Mouse (Mus musculus) yolk sac, embryonic 10.5 days (tissue): Measurements from ENCODE around the gene Nf1.
"Not testable (repeated sequence)": the region's sequence is repeated elsewhere in the genome, so short reads cannot be mapped to it uniquely, and the experiment has no call there.

Experiments
- DNase-seq: peaks from one replicate; pipeline ENCODE4 v3.0.0-alpha.2; 2017; ENCODE audit warnings: low spot score

The Nf1 gene

DNA sequence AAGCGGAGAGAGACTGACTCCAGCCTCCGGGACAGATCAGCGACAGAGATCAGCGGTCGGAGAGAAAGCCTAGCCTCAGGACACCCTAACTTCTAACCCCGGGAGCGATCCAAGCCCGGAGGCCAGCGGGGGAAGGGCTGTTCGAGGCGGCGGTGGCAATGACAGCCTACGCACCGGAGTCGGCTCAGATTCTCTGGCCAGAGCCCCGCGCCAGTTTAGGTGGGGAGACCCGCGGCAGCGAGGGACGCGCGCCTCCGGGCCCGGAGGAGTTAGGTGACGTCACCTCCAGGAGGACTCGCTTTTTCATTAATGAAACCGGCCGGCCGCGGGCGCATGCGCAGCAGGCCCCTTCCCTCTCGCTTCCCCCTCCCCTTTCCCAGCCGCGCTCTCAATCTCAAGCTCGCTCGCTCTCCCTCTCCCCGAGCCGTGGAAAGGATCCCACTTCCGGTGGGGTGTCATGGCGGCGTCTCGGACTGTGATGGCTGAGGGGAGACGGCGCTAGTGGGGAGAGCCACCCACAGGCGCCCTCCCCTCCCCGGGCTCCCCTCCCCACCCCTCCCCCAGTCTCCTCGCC lies at the start of gene Nf1:
Gene Nf1 (plus strand): TSS at position 460 of the 574 bp plus-strand sequence.
- peak; percentile 97 for DNase-seq

DNA sequence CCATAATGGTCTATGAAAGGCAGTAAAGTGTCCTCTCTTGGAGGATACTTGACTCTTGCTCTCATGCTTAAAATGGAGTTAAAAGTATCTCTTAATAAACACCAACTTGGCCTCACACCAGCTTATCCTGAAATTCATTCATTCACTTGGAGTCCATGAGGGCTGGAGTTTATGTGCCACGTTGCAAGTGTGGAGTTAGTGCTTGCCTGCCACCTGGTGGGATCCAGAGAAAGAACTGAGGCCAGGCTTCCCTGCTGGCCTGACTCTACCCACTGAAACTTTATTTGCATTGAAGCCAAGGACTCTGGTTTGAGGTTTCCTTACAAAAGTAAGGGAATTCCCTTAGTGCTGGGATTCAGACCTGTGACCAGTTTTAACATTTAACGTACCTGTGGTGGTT lies 49.0 kb upstream of the Nf1 start:
- no peak for DNase-seq

DNA sequence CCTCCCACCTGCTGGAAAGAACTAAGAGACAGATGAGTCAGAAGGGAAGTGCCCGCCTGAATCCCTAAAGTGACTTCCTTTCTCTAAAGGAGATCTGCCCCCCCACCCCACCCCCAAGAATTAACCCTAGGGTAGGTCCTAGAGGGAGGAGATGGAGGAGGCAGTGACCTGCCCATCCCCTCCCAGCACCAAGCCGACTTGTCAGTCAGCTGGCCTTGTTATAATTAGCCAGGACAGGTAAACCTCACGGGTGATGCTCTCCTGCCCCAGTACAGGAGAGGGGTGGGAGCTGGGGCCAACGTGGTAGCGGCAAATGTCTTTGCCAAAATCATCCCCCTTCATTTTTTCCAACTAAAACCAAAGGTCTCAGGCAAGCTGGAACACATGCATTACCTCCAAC lies 47.8 kb upstream of the Nf1 start:
- no peak for DNase-seq

DNA sequence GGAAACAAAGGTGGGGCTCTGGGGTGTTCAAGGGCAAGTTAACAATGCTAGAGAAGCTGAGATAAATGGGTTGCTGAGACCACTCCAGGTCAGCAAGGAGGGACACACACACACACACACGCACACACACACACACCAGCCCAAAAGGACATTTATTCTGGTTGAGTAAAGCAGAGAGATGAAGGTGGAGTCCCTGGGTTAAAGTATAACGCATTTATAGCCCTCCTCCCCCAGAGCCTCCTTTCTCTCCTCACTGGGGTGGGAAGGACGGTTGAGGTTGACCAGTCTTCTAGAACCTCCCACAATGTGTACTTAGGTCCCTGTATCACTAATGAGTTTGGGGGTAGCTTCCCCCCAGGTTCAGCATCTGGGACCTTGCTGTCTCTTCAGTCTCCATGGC lies 47.4 kb upstream of the Nf1 start:
- no peak for DNase-seq

DNA sequence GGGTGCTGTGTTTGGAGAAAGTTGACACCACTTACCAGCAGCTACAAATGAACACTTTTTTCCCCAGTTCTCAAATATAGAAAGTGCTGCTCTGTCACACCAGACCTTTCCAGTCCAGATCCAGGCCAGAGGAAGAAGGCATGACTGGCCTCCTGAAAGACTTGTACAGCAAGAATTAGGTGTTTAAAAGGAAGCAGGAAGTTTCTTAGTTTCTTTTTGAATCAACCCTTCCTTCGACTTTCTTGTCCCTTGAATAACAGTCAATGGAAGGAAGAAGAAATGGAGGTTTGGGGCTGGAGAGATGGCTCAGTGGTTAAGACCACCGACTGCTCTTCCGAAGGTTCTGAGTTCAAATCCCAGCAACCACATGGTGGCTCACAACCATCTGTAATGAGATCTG lies 46.5 kb upstream of the Nf1 start:
- no peak for DNase-seq

DNA sequence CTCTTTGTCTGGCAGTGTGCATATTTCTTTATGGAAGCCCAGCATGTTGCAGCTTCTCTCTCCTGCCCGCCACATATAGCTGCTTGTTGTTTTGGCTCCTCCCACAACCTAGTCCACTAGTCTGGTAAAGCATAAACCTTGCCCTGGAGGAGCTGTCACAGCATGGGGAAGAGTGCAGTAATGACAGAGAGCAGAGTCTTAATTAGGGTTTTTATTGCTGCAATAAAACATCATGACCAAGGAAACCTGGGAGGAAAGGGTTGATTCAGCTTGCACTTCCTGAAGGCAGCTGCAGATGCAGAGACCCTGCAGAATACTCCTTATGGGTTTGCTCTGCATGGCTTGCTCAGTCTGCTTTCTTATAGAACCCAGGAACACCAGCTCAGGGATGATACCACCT lies 45.5 kb upstream of the Nf1 start:
- no peak for DNase-seq

DNA sequence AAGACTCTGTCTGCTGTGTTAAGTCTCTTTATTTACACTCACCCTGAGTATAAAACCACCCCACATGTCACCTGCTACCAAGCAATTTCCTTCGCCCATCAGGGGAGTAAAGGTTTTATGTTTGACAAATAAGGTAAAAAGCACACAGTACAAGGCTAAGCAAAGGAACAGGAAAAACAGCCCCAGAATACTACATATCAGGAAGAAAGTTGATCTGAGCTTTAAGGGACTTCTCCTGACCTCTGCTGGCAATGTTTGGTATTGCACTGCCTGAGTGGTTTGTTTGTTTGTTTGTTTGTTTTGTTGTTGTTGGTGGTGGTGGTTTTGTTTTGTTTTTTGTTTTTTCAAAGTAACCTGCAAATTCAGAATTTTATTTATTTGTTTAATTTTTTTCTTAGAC lies 43.3 kb upstream of the Nf1 start:
- no peak for DNase-seq

DNA sequence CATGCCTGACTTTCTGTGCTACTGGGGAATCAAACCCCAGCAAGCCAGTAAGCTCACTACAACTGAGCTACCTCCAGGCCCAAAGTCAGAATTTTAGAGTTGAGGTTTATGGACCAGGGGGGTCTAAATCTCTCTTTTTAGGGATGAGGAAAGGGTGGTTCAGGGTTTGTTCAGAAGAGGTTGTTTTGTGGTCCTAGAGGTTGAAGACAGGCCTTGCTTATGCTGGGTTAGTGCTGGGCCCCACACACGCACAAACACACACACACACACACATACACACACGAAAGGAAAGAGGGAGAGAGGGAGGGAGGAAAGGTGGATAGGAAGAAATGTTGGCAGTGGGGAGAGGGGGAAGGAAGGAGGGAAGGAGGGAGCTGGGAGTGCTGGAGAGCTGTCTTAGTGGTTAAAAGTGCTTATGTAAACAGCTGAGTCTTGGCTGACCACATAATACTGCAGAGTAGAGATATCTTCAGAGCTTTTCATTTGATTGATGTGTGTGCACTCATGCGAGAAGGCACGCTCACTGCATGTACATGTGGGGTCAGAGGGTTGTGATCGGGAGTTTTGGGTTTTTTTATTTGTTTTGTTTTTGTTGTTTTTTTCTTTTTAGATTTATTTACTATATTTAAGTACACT lies 42.5 kb upstream of the Nf1 start, which contains the start of gene Gm9964:
Gene Gm9964 (minus strand): TSS at position 51 of the 636 bp plus-strand sequence.
- no peak for DNase-seq

DNA sequence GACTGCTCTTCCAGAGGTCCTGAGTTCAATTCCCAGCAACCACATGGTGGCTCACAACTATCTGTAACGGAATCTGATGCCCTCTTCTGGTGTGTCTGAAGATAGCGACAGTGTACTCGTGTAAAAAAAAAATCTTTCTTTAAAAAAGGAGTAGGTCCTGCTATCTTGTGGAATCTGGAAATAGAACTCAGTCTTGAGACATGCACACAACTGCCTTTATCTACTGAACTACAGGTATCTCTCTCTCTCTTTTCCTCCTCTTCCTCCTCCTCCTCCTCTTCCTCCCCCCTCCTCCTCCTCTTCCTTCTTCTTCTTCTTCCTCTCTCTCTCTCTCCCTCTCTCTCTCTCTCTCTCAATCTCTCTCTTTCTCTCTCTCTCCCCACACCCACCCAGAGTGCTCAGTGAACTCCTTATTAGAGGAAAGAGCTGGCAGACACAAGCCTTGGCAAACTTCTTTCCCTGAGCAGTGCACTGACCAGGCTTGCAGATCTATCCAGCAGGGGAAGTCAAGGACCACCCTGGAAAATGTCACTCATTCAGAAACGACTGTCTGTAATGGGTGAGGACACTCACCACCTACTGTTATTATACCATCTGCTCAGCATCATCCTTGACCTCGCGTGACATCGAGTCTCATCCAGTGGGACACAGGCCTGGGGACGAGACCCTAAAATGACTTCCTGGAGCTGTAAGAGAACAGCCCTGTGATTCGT lies 39.6 kb upstream of the Nf1 start:
- DNase-seq = no peak

DNA sequence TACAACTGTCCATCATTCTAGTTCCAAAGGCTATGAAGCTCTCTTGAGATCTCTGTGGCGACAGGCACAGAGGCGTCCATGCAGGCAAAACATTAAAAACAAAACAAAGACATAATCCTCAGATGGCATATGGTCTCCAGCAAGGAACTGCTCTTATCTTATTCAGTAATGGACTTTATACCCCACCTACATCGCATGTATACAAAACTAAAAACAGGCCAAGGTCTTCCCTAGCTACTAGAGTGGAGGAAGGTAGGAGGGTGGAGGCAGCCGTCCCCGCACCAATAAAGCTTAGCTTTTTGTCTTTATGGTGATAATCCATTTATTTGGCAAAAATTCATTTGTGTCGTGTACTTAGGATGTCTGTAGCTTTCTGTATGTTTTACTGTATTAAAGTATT lies 36.4 kb upstream of the Nf1 start:
- no peak for DNase-seq

DNA sequence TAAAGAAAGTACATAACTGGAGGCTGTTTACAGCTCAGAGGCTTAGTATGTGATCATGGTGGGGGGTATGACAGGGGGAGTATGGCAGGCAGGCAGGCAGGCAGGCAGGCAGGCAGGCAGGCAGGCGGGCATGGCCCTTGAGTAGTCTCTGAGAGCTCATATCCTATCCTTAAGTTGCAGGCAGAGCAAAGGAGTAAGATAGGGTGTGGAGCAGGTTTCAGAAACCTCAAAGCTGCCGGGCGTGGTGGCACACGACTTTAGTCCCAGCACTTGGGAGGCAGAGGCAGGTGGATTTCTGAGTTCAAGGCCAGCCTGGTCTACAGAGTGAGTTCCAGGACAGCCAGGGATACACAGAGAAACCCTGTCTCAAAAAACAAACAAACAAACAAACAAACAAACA lies 35.2 kb upstream of the Nf1 start:
- not testable (repeated sequence) for DNase-seq

DNA sequence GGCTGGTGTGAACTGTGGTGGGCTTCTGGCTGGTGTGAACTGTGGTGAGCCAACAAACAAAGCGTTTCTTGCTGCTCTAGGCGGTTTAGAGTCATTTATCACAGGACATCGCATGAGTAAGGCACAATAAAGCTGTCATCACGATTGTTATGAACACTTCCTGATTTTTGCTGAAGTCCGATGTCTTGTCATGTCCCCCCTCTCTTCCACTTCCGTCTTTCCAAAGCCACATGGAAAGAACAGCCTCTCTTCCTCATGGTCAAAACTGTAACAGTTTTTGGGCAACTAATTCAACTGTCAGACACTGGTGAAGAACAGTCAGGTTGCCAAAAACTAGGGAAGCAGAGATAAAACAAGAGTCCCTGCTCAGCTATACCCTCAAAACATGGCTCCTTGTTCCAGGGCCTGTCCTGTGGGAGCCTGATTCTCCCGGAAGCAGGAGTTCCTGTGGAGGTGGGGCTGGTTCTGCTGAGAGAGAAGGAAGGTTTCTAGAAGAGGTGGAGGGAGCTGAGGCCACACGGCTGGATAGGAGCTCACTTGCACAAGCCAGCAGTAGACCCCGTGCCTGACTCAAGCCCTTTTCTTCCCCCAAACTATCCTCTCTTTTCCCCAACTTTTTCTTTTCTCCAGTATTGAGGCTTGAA lies 33.7 kb upstream of the Nf1 start:
- no peak for DNase-seq

DNA sequence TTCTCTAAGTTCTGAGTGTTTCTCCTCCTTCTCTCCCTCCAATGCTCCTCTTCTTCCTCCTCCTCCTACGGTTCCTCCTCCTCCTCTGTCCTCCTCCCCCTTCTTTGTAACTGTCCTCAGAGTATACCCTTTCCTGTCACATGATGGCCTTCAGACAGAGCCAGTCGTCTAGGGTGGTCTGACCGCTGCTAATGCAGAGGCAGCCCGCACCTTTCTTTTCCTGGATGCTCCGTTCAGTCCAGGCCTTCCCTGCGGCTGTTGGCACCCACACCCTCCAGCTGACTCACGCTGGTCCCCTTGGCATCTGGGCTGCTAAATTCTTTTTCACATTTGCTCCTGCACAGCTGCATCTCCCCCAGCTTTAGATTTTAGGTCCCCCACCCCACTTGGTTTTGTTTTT lies 33.0 kb upstream of the Nf1 start:
- no peak for DNase-seq

DNA sequence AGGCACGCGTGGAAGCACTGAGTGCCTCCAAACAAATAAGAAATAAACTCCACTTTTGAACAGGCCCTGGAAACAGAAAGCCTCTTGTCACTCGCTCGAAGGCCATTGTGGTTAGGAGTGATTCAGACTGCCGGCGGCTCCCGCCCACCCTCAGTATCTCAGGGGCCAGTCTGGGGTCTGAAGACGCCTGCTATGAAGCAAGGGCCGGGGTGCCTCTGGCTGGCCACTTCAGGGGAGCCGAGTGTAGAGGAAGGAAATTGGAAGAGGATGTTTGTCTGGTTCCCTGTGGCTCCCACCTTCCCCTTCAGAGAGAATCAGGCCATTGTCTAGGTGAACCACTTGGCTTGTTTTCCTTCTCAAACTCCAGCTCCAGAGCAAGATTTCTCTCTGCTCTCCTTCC lies 32.5 kb upstream of the Nf1 start:
- DNase-seq = peak; percentile 39

DNA sequence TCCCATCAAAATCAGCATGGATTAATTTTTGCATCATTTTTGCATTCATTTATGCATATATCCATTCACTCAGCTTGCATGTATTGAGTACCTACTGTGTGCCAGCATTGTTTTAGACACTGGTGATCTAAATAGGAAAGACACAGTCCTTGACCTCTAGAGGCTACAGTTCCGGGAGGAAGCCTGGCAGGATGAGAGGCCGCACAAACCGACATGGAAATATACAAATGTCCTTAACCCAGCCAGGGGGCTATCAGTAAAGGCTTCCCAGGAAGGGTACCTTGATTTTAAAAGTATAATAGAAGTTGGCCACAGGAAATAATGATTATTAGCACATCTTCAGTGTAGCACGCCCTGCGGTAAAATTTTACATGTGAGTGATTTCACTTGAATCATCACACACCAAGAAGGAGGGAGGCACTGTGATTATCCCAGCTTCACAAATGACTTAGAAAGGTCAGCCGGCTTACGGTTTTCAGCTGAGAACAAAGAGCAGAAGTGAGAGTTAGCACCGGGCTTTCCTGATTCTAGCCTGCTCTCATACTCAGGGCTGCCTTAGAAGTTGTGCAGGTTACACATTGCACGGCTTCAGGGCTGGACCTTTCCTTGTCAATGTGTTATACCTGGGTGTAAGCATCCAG lies 31.8 kb upstream of the Nf1 start:
- no peak for DNase-seq

DNA sequence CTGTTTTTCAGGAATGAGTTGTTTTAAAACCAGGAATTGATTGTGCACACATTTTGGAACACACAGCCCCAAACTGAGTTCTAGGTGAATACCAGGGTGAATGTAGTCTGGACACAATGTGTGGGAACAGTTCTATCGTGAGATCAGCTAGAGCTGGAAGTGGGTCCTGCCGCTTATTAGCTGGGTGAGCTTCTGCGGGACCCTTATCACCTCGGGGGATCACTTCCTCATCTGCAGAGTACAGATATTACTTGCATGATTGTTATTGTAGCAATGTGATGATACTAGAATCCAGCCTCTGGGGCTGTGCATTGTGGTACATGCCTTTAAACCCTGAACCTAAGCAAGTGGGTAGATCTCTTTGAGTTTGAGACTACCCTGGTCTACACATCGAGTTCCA lies 29.0 kb upstream of the Nf1 start:
- DNase-seq = no peak

DNA sequence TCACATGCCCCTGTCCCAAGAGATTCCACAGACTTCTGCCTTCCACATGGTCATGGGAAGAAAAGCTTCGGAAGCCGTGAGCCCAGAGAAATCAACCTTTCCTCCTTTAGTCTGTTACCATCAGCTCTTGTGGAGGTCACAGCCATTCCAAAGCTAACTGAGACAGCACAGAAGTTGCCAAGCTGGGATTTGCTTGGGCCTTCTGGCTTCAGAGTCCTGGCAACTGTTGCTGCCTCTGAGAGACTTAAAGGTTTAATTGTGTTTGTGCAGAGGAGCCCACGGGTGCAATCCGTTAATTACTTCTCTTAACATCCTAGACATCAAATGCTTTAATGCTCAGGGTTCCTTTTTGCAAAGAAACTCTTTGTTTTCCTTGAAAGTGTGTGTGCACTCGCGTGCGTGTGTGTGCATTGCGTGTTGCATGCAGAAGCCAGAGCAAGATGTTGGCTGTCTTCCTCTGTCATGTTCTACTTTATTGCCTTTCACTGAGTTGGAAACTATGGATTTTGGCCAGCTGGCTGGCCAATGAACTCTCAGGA lies 22.6 kb upstream of the Nf1 start:
- DNase-seq = no peak

DNA sequence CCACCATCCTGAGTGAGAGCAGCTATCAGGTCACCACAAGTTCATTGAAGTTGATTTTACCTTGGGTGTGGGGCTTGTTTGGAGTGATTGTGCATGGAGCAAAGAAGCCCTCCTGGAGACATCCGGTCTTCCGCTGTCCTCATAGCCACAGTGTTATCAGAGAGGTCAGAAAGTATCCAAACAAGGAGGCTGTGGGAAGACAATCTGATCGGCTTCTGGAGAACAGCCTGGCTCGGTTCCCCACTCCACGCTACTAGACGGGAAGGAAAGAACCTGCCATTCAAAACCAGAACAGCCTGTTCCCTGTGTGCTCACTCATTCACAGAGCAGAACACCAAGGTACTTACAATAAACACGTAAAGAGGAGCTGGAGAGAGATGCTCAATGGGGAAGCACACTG lies 19.7 kb upstream of the Nf1 start:
- no peak for DNase-seq

DNA sequence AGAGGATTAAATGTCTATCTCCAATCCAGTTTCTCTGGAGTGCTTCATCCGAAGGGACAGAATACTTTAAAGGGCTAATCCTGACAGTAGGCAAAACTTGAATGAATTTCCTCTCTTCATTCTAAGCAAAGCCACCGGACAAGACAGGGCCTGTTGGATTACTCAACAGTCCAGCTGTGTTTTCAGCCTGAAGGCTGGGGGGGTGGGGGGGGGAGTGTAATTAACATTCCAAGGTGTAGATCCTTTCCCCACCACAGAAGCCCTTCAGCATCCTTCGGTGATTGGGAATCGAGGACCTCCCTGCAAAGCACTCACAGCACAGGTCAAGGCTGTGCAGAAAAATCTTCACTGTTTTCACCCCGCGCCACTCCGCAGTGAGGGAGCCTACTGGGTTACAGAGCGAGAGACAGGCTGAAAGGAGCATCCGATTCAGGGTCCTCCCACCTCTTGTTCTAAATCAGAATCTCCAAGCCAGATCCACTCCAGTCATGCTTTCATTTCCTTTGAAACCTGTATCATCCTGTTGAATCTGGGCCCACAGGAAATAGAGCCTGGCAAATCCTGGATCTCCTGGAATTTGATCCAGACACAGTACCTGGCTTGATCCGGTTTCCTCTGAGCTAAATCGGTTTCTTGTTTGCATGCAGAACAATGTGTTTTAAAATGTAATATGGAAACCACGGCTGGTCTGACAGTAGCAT lies 15.4 kb upstream of the Nf1 start:
- no peak for DNase-seq

DNA sequence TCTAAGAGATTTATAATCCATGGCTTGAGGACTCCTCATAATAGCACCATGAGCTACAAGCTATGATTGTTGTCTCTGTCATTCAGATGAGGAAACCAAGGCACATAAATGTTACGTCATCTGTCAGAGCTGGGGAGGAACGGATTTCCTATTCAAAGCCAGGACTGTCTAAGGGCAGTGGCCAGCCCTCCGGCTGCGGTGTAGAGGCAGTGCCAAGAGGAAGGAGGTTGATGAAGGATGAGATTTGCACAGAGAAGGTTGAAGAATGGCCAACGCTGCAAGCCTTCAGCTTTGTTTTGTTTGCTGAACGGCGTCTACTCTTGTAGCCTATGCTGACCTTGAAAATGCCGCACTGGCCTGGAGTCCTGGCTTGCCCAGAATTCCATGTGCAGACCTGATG lies 13.8 kb upstream of the Nf1 start:
- no peak for DNase-seq

DNA sequence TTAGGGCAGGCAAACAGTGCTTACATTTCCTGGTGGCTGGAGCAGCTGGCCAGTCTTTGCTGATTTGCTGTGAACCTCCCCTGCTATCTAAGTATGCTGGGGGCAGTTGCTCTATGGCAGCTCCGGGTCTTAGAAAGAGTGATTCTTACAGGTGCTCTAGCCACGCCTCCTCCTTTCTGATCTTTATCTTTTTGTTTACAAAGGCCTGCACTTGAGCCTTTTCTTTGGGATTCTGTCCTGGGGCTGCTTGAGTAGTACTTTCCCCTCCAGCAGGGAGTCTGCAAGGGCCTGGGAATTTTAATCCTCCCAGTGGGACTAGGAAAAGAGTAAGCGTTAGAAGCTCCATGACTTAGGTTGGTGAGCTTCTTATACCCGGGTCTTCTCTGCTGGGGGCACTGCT lies 12.4 kb upstream of the Nf1 start:
- peak; percentile 44 for DNase-seq

DNA sequence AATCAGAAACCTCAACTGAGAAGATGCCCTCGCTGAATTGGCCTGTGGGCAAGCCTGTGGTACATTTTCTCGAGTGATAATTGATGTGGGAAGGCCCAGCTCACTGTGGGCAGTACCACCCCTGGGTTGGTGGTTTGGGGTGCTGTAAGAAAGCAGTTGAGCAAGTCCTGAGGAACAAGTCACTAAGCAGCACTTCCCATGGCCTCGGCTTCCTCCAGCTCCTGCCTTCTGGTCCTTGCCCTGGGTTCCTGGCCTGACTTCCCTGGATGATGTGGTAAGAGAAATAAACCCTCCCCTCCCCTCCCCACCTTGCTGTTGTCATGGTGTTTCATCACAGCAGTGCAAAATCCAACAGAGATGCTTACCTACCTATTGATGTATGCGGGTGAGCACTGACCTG lies 11.4 kb upstream of the Nf1 start:
- no peak for DNase-seq
